Mouse (Mus musculus): ENCODE results near the gene 6030452D12Rik.

The 6030452D12Rik gene

DNA sequence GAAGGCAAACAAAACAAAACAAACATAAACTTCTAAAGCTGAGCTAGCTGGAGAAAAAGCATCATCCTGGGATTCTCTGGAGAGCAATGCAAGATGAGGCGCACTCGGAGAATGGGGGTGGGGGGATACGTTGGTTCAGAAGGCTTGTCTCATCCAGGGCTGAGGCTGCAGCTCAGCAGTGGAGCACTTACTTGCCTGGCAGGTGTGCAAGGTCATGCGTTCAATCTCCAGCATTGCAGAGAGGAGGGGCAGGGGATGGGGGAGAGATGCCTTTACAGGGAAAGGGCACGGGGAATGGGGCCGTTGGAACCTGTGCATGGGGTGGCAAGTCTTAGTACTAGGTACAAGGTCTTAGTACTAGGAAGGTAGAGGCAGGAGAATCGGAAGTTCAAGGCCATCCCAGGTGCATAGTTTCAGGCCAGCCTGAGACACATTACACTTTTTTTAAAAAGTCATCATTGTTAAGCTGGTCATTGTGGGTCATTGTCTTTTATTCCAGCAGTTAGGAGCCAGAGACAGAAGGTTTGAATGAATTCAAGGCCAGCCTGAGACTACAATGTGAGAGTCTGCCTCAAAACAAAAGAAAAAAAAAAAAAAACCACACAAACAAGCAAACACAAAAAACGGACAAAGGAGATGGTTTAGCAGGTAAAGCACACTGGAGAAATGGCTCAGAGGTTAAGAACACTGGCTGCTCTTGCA lies 8.9 kb downstream of the 6030452D12Rik start:
- H3K36me3 ChIP-seq (ENCODE audit: control insufficient read depth, insufficient read depth, low read length, poor library complexity, severe bottlenecking) = no peaks in the 10 kb centered on the region
- no peak for DNase-seq (ENCODE audit: low read depth, low spot score)
- peaks cover 1% of the 10 kb centered on the region; the same call in 1 of the 2 replicates for H3K27me3 ChIP-seq (ENCODE audit: control insufficient read depth, insufficient read depth, low read length, poor library complexity, severe bottlenecking)

DNA sequence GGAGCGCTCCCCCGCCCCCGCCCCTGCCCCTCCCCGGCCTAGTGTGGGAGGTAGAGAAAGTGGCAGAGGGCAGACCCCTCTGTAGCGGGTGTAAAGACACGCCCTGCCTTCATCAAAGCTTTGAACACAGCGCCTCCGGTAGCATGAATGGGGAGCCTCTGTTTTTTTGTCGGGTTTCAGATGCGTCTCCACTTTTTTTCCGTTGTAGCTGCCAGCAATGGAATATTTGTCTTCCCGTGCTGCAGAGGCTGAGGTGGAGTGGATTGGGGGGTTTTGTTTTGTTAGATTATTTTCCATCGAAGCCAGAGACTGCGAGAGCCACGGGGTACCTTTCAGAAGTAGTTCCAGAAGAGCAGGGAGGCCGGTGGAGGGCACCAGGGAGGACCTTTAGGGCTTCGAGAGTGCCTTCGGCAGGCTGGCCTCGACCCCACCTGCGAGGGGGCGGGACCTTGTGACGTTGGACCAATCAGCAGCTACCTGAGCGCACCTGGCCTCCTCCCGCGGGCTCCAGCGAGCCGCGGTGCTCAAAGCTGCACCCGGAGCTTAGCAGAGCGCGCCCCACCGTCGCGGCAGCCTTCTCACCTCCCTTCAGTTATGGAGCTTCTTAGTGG lies 10.1 kb downstream of the 6030452D12Rik start, which contains the start of gene Cdh3:
Cdh3 (plus strand) TSS at position 527 of the 611 bp plus-strand sequence.
- Histone ChIP-seq H3K27me3 (ENCODE audit: control insufficient read depth, insufficient read depth, low read length, poor library complexity, severe bottlenecking) (0 out of 2 replicates have a peak, but pooled peaks cover 1% of the 10 kb centered on the region), H3K36me3 (ENCODE audit: control insufficient read depth, insufficient read depth, low read length, poor library complexity, severe bottlenecking) (no peaks in the 10 kb centered on the region)
- peak; percentile 3 for DNase-seq (ENCODE audit: low read depth, low spot score)

DNA sequence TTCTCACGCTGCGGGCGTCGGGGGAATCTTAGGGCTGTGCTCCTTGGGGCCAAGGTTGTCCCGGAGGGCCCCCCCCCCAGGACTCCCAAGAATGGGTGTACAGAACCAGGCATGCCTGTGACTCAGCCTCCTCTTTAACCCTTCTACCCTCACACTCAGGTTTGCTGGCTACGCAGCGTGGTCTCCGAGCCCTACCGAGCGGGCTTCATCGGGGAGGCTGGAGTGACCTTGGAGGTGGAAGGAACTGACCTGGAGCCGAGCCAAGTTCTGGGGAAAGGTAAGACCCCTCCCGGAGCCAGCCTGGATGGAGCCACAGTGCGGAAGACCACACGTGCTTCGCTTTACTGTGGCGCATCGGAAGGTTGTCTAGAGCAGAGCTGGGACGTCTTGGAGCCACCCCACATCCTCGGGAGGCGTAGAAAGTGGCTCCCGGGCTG lies 10.8 kb downstream of the 6030452D12Rik start:
- no peak for DNase-seq (ENCODE audit: low read depth, low spot score)
- Histone ChIP-seq H3K27me3 (ENCODE audit: control insufficient read depth, insufficient read depth, low read length, poor library complexity, severe bottlenecking) (0 out of 2 replicates have a peak, but pooled peaks cover 1% of the 10 kb centered on the region), H3K36me3 (ENCODE audit: control insufficient read depth, insufficient read depth, low read length, poor library complexity, severe bottlenecking) (no peaks in the 10 kb centered on the region)

DNA sequence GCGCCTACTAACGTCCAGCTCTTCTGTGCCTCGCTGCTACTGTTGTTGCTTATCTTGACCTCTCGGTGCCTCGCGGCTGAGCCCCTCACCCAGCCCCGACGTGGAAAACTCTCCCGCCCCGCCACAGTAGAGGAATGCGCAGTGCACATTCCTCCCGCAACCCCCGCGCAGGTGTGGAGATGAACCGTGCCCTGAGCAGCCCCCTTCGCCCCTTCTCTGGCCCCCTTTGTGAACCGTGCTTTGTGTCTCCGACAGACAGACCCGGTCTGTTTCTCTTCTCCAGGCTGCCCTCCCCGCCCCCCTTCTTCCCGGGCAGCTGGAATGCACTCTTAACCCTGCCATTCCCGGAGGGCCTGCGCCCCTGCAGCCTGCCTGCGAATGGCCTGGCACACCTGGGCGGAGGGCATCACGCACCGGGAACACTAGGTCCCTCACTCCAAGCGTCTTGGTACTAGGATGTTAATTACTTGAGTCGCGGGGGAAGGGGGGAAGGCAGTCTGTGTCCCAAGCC lies 11.3 kb downstream of the 6030452D12Rik start:
- no peaks in the 10 kb centered on the region for H3K36me3 ChIP-seq (ENCODE audit: control insufficient read depth, insufficient read depth, low read length, poor library complexity, severe bottlenecking)
- DNase-seq (ENCODE audit: low read depth, low spot score) = no peak
- 0 out of 2 replicates have a peak, but pooled peaks cover 1% of the 10 kb centered on the region for H3K27me3 ChIP-seq (ENCODE audit: control insufficient read depth, insufficient read depth, low read length, poor library complexity, severe bottlenecking)

DNA sequence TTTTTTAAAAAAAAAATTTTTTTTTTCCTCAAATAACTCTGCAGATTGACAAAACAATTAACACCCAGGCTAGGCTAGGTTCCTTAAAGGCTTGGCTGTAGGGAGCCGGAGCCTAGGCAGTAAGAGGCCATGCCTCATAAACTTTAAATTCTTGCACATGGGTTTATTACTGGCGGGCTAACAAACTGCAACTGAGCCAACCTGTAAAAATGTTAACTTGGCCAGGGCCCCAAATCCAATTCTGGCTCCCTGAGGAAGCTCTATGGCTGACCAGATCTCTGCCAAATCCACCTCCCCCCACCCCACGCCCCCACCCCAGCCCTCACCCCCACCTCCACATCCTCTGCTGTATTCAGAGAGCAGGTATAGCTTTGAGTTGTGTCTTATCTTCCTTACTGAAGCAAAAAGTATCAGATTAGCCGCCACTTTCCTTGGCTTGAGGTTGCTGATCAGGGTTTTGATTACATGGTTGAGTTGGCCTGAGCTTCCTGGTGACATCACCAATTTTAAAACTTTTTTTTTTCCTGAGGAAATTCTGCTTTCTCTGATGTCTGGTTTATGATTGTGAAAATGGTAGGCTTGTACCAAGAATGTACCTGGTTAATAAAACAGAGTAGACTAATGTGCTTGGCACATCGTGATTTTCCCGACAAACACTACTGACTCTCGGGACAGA lies 12.3 kb downstream of the 6030452D12Rik start:
- DNase-seq (ENCODE audit: low read depth, low spot score) = no peak
- Histone ChIP-seq H3K36me3 (ENCODE audit: control insufficient read depth, insufficient read depth, low read length, poor library complexity, severe bottlenecking) (no peaks in the 10 kb centered on the region), H3K27me3 (ENCODE audit: control insufficient read depth, insufficient read depth, low read length, poor library complexity, severe bottlenecking) (0 out of 2 replicates have a peak, but pooled peaks cover 1% of the 10 kb centered on the region)

DNA sequence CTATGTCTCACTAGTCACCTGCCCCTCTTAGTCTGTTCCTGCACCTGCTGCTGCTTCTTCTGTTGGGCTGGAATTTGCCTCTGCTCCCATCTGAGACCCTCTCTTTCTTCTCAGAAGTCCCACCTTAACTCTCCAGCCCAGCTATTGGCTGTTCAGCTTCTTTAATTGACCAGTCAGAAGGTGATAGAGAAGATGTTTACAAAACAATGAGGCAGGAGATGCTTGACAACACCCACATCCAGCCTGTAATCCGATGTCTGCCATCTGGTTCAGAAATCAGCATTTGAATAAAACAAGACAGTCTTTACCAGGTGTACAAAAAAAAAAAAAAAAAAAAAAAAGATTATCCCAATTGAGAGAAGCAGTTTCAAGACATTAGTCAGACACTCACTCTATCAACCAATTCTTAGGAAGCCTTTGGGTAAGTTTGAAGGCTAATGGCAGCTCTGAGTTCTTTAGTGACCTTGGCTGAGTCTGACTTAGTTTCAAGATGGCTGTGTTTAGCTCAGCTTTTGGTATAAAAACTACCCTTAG lies 15.7 kb downstream of the 6030452D12Rik start:
- DNase-seq (ENCODE audit: low read depth, low spot score) = no peak
- no peaks in the 10 kb centered on the region for H3K36me3 ChIP-seq (ENCODE audit: control insufficient read depth, insufficient read depth, low read length, poor library complexity, severe bottlenecking)

DNA sequence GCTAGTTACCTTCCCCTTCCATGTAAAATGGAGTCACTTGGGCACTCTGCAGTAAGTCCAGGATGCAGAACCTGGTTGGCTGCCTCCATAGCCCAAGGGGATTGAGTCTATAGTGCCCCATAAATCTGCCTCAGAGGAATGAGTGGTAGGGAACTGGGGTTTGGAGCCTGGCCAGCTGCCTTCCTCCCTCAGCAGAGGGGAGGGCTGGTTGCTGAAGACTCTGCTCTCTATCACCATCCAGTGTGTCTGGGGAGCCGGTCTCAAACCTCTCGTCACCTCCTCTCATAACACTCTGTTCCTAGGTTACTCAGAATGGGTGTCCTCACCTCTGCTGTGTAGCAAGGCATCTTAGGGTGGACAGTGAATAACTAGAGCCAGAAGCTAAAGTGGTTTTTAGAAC lies 16.3 kb downstream of the 6030452D12Rik start:
- H3K36me3 ChIP-seq (ENCODE audit: control insufficient read depth, insufficient read depth, low read length, poor library complexity, severe bottlenecking) = no peaks in the 10 kb centered on the region
- no peaks in the 10 kb centered on the region for H3K27me3 ChIP-seq (ENCODE audit: control insufficient read depth, insufficient read depth, low read length, poor library complexity, severe bottlenecking)
- DNase-seq (ENCODE audit: low read depth, low spot score) = no peak

More for the DNA sequence above, 15.7 kb downstream of the 6030452D12Rik start:
- H3K27me3 ChIP-seq (ENCODE audit: control insufficient read depth, insufficient read depth, low read length, poor library complexity, severe bottlenecking) = no peaks in the 10 kb centered on the region

DNA sequence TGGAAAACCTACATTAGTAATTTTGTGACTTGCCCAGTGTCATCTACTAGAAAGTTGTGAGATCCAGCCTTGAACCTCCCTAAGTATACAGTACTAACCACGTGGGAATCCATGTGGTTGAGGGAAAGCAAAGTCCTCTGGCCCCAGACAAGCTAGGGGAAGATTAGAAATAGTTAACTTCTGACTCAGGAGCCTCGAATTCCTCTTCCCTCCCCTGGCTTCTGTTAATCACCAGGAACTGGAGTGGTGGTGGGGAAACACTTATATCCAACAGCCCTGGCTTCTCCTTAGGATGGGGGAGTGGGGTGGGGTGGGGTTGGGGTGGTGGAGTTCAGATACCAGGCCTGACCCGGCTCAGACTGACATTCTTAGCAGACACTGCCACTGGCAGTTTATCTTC lies 18.4 kb downstream of the 6030452D12Rik start:
- Histone ChIP-seq H3K27me3 (ENCODE audit: control insufficient read depth, insufficient read depth, low read length, poor library complexity, severe bottlenecking) (peaks cover 1% of the 10 kb centered on the region; the same call in 1 of the 2 replicates), H3K36me3 (ENCODE audit: control insufficient read depth, insufficient read depth, low read length, poor library complexity, severe bottlenecking) (no peaks in the 10 kb centered on the region)
- no peak for DNase-seq (ENCODE audit: low read depth, low spot score)

DNA sequence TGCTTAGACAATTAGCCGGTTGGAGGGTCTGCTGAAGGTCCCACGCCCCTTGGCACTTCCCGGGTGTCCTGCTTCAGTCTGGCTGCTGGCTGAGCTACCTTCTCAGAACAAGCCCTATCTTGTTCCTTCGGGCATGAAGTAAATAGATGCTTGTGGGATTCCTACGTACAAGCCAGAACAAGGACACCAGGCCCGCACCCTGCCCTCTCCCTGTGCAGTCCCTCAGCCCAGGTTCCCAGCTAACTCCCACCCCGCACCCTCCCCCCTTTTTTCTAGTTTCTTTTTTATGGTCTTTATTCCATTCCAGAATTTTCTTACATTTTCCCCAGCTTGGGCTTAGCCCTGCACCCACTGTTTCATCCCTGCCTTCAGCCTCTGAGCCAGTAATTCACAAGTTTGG lies 20.3 kb downstream of the 6030452D12Rik start:
- Histone ChIP-seq H3K27me3 (ENCODE audit: control insufficient read depth, insufficient read depth, low read length, poor library complexity, severe bottlenecking) (peaks cover 1% of the 10 kb centered on the region; the same call in 1 of the 2 replicates), H3K36me3 (ENCODE audit: control insufficient read depth, insufficient read depth, low read length, poor library complexity, severe bottlenecking) (no peaks in the 10 kb centered on the region)
- DNase-seq (ENCODE audit: low read depth, low spot score) = no peak

DNA sequence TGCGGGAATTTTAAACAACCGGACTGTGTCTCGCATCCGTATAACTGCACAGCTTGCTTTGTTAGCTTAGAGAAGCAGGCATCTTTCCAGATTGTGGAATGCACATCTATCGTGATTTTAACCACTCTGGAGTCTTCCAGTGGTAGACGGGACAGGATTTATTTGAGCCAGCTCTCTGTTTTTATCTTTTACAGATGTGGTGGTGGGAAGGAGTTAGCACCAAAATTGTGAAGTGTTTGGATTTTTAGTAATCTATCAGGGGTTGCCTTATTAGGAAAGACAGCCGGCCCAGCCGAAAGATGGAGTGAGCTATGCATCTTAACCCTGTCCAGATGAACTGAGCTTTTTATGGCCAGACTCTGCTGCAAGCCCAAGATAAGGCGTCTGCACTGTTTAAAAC lies 21.5 kb downstream of the 6030452D12Rik start:
- Histone ChIP-seq H3K27me3 (ENCODE audit: control insufficient read depth, insufficient read depth, low read length, poor library complexity, severe bottlenecking) (peaks cover 1% of the 10 kb centered on the region; the same call in 1 of the 2 replicates), H3K36me3 (ENCODE audit: control insufficient read depth, insufficient read depth, low read length, poor library complexity, severe bottlenecking) (no peaks in the 10 kb centered on the region)
- DNase-seq (ENCODE audit: low read depth, low spot score) = no peak

DNA sequence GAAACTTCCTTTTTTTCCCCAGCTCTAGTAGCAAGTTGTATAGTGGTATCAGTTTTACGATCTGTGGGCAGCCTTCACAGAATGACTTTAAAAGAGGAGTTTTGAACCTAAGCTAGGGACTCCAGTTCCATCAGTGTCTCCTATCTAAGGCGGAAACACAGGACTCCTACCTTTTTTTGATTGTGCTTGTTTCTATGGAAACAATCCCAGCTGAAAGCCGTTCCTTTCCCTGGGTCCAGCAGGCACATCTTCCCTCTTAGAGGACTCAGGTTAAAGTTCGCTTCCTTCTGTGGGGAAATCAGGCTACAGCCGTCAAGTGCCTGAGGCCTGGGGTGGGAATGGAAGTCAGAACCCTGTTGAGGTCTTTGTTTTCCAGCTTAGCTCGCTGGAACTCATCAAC lies 26.4 kb downstream of the 6030452D12Rik start:
- peaks cover 1% of the 10 kb centered on the region; the same call in 1 of the 2 replicates for H3K27me3 ChIP-seq (ENCODE audit: control insufficient read depth, insufficient read depth, low read length, poor library complexity, severe bottlenecking)
- DNase-seq (ENCODE audit: low read depth, low spot score) = no peak

DNA sequence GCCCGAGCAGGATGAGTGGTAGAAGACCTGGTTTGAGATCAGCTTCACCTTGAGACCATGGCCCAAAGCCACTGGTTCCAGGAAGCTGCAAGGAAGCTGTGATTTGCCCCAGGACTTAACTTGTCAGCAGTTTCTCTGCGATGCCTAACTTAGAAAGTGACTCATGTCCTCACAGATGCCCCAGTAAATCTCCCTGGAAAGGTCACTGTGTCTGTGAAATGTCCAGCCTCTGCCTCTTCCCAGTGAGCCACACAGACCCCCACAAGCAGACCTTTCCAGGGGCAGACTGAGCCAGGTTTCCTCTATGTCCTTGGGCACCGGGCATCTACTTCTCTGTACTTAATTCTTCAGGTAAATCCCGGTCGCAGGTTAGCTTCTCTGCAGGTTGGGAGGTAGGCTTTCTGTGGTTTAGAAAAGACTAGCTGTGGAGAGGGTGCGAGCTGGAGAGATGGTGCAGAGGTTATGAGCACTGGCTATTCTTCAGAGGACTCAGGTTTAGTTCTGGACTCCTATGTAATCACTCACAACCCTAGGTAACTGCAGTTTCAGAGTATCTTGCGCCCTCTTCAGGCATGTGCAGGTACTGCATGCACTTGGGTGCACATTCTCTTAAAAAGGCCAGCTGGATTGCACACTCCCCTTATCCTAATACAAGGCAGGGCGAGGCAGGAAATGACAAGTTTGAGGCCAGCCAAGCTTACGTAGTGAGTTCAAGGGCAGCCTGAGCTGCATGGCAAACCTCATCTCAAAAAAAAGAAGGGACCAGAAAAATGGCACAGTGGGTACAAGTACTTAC lies 27.1 kb downstream of the 6030452D12Rik start:
- Histone ChIP-seq H3K27me3 (ENCODE audit: control insufficient read depth, insufficient read depth, low read length, poor library complexity, severe bottlenecking) (peaks cover 1% of the 10 kb centered on the region; the same call in 1 of the 2 replicates), H3K36me3 (ENCODE audit: control insufficient read depth, insufficient read depth, low read length, poor library complexity, severe bottlenecking) (no peaks in the 10 kb centered on the region)
- DNase-seq (ENCODE audit: low read depth, low spot score) = peak; percentile 17

More for the DNA sequence above, 26.4 kb downstream of the 6030452D12Rik start:
- H3K36me3 ChIP-seq (ENCODE audit: control insufficient read depth, insufficient read depth, low read length, poor library complexity, severe bottlenecking) = no peaks in the 10 kb centered on the region

DNA sequence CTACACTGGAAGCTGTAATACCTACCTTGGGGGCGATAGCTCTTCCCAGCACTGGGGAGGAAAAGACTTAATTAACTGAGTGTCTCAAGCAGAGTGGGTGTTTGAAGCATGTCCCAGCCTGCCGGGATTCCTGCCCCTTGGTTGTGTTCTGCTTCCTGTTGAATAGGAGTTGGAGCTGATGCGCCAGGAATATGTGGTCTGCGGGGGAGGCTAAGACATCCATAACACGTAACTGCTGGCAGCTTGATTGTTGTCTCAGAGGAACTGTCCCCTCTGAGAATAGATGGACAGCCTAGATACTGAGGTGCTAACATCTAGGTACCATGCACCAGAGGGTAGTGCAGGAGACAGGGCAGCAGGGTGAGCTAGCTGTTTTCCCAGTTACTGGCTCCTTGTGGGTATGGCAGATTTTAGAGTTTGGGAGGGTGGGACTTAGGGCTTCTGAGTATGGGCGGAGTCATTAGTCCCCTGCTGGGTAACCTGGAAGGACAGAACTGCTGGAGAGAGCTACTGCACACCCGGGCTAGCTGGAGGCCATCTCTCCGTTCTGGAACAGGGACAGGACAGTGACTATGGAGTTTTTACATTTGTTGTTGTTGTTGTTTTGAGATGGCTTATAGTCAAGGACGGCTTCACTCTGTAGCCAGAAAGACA lies 28.4 kb downstream of the 6030452D12Rik start:
- no peak for DNase-seq (ENCODE audit: low read depth, low spot score)
- Histone ChIP-seq H3K36me3 (ENCODE audit: control insufficient read depth, insufficient read depth, low read length, poor library complexity, severe bottlenecking) (no peaks in the 10 kb centered on the region), H3K27me3 (ENCODE audit: control insufficient read depth, insufficient read depth, low read length, poor library complexity, severe bottlenecking) (no peaks in the 10 kb centered on the region)

All from splenic B cell, adult 2 months (primary cell).